Mouse (Mus musculus) granulocyte monocyte progenitor cell, adult 5-6 weeks (primary cell): ENCODE measurements around the gene Epn1. TPM values are rescaled to one million over a fixed set of nuclear protein-coding genes. Genes with fewer than 3 reads are reported as not detected.
A peak's percentile ranks its signal among the peaks of the same experiment; 100 is the strongest.

ENCODE experiments used
- ATAC-seq: replicated peaks from 2 replicates; pipeline ENCODE4 v1.8.0; 2016; ENCODE audit warnings: mild to moderate bottlenecking, moderate TSS enrichment, inconsistent platforms; ENCODE audit not compliant: poor library complexity, severe bottlenecking
- total RNA-seq, 2 experiments: library from RNA; stranded (forward) in 1 of 2; stranded (reverse) in 1 of 2; fragments of 200-712, 200-1000 nt in 1 of 2; fragments of >200 nt in 1 of 2; fragmentation: Nextera tagmentation in 1 of 2; gene quantifications; 2 replicates each; pipeline ENCODE4 v1.2.3; 2014 to 2017

Epn1 gene
- 56.6 and 57.4 TPM in 2 replicates for total RNA-seq (2014; fragmentation: Nextera tagmentation)
- 34.4 and 62.6 TPM in 2 replicates for total RNA-seq (2017)

DNA sequence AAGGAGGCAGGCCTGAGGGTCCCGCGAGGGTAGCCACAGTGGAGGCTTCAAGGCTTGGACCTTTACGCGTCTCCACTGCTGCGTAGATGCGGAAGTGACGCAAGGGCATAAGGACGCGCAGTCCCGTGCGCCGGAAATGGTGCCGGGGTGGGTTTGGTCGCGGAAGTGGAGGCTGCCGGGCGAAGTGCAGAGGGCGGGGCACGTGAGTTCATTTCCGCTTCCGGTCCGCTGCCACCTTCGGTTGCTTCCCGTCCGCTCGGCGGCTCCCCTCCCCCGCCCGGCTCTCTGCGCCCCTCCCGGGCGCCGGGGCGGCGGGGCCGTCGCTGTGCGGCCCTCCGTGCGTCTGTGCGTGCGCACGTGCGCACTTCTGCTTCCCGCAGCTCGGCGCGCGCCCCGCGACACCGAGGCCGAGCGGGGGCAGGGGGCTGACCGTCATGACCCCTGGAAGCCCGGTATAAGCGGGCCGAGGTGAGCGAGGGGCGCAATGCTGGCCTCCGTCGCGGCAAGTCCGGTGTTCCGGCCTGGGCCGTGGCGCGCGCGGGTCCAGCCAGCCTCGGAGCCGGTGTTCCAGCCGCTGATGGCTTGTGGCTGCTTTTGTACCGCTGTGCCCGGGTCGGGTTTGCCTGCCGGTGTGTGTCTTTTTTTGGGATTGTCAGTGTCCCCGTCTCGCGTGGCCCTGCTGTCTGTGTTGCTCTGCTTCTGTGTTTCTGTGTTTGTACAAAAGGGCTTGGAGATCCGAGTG, at the start of gene Epn1:
Gene Epn1 (plus strand): TSS at position 226 of the 742 bp plus-strand sequence.
- peak; percentile 92 for ATAC-seq

GRCm38 (mm10) chr7:5030554-5031275, 49.3 kb upstream of the Epn1 start:
- ATAC-seq: no peak

DNA sequence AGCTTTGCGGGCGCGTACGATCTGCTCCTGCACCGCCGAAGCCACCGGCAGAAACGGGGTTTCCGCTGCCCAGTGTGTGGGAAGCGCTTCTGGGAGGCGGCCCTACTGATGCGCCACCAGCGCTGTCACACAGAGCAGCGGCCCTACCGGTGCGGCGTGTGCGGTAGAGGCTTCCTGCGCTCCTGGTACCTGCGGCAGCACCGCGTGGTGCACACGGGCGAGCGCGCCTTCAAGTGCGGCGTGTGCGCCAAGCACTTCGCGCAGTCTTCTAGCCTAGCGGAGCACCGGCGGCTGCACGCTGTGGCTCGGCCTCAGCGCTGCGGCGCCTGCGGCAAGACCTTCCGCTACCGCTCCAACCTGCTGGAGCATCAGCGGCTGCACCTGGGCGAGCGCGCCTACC, 48.5 kb upstream of the Epn1 start:
- ATAC-seq: no peak

- no peak for ATAC-seq
Observed at GRCm38 (mm10) chr7:5033818-5034217, 46.2 kb upstream of the Epn1 start, which contains the start of gene 4632433K11Rik. Gene 4632433K11Rik (plus strand): TSS chr7:5034118.

- ATAC-seq: no peak
Observed at GRCm38 (mm10) chr7:5035628-5036027, 44.4 kb upstream of the Epn1 start.

GRCm38 (mm10) chr7:5036136-5036535, 43.9 kb upstream of the Epn1 start:
- ATAC-seq: no peak

GRCm38 (mm10) chr7:5037026-5037425, 43.0 kb upstream of the Epn1 start:
- ATAC-seq: no peak

GRCm38 (mm10) chr7:5037467-5037866, 42.6 kb upstream of the Epn1 start:
- no peak for ATAC-seq

GRCm38 (mm10) chr7:5038109-5038732, 41.8 kb upstream of the Epn1 start, which contains the start of gene Zfp784:
Gene Zfp784 (minus strand): TSS chr7:5038446.
- ATAC-seq: peak; percentile 95

GRCm38 (mm10) chr7:5038940-5039339, 41.1 kb upstream of the Epn1 start:
- ATAC-seq: no peak

GRCm38 (mm10) chr7:5044981-5045380, 35.1 kb upstream of the Epn1 start:
- no peak for ATAC-seq

DNA sequence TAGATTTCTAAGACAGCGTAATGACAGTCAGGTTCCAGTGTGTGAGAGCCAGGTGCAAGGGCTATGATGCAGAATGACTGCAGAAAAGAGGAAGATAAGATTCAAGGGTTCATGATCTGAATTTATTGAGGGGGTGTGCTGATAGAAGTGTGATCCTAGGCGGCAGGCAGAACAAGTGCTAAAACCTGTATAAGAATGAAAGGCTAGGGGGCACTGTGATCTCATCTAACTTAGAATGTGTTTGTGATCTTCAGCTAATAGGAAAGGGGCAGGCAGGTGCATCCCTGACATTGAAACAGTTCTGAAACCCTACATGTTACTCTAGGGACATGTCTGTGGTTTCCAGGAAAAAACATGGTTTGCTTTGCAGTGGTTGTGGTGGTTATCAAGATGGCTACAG, 33.9 kb upstream of the Epn1 start:
- no peak for ATAC-seq

- peak; percentile 44; the same call in 1 of the 2 replicates for ATAC-seq
Observed at GRCm38 (mm10) chr7:5047313-5047712, 32.7 kb upstream of the Epn1 start.

DNA sequence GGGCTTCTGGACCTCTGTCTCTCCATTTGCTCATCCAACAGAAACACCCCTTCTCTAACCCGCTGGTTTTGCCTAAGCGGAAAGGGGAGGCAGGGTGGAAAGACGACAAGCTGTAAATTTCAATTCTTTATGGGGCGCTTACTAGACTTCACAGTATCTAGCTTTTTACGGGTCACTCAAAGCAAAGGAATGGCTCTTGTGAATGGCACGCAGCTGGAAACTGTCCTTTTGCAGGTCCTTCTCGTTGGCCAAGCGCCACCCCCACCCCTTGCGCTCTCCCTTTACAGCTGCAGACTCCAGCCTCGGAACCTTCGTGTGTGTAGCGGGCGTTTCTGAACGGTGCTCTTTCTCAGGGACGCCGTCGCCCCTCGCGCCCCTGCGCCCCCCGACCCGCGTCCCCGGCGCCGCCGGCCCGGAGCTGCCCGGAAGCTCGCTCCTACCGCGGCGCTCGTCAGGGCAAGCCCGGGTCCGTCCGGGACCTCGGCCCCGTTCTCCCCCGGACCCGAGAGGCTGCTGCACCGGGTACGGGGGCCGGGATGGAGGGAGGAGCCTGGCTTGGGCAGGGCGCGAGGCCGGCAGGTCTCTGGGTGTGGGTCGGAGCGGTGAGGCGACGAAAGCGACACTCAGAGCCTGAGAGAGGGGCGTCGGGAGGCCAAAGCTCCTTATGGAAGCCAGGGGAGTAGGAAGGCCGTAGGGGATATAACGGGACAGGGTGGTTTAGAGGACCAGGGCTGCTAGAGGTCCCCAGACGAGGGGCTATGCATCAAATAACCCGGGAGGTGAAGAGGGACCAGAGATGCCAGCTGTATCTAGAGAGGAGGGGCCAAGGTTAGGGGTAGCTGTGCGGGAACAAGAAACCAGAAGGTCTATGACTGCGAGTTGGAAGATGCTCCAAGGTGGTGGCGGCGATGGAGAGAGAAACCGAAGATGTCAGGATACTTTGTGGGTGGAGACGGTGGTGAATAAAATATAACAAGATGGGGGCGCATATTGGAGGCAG, 28.5 kb upstream of the Epn1 start, which contains the start of gene Zfp580:
Gene Zfp580 (plus strand): TSS at position 346 of the 1,000 bp plus-strand sequence.
- ATAC-seq: peak; percentile 50

DNA sequence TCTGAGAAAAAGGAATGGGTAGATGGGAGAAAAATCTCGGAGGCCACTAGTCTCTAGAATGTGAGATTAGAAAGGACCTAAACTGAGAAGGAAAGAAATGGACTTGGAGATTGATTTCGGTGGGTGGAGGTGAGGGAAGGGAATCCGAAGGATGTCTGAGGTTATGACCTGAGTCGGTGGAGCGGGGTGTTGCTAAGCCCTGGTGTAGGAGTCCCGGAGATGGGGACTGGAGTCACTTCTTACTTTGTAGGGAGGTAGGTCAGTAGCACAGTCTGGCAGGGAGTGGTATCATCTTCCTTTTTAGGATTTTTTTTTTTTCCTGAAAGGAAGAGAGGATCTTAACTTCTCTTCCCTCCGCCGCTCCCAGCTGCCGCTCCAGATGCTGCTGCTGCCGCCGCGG, 27.6 kb upstream of the Epn1 start:
- ATAC-seq: no peak

DNA sequence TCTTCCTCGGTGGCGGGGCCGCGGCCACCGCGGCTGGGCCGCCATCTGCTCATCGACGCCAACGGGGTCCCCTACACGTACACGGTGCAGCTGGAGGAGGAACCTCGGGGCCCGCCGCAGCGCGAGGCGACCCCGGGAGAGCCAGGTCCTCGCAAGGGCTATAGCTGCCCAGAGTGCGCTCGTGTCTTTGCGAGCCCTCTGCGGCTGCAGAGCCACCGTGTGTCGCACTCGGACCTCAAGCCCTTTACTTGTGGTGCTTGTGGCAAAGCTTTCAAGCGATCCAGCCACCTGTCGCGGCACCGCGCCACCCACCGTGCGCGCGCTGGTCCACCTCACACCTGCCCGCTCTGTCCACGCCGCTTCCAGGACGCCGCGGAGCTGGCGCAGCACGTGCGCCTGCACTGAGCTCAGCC, 27.1 kb upstream of the Epn1 start:
- no peak; the same call in 1 of the 2 replicates for ATAC-seq

- ATAC-seq: peak; percentile 26
Observed at GRCm38 (mm10) chr7:5053456-5054179, 26.4 kb upstream of the Epn1 start.

GRCm38 (mm10) chr7:5056651-5057263, 23.3 kb upstream of the Epn1 start:
- no peak for ATAC-seq

GRCm38 (mm10) chr7:5057381-5057780, 22.7 kb upstream of the Epn1 start:
- ATAC-seq: no peak
